Mouse (Mus musculus): ENCODE measurements at regions not wholly inside any gene's neighbourhood (a gene's known extent, or its start where the extent isn't known, plus 50 kb on each side); places are given as distances from the start of the nearest gene placed in this dataset.

DNA sequence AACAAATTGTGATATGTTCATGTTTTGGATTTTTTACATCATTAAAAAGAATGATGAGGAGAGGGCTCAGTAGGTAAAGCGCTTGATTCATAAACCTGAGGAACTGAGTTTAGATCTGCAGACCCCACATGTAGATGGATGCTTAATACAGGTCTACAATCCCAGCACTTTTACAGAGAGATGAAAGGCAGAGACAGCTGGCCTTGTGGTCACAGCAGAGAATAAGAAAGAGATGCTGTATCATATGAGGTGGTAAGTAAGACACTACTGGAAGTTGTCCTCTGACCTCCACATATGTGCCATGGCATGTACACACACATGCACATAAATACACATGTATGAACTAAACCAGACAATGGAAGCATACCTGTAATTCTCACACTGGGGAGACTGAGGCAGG lies 121.9 kb upstream of the Irf2bp2 start:
- TF ChIP-seq POLR2A (IDR thresholded peaks at IDR 0.05; ENCODE audit: insufficient read depth, low read depth, low read length) (no peak), CTCF (IDR thresholded peaks at IDR 0.05; ENCODE audit: insufficient read depth, low read depth, low read length) (no peak)

Measured in olfactory bulb, adult 2 months (tissue).